Mouse (Mus musculus): ENCODE results near the gene Rpl29. TPM values are rescaled to one million over a fixed set of nuclear protein-coding genes. Genes with fewer than 3 reads are reported as not detected.

Gene Rpl29
- polyA plus RNA-seq, 1 experiment from 2014 or later = 516 TPM

GRCm38 (mm10) chr9:106402607-106403375, 26.5 kb upstream of the Rpl29 start:
- Histone ChIP-seq H3K9me3 (replicated peaks) (no peaks in the 10 kb centered on the region), H3K4me1 (replicated peaks) (peaks cover 61% of the 10 kb centered on the region), H3K9ac (no peak overlapping the region), H3K27ac (replicated peaks) (peak overlapping the region; percentile 66), H3K36me3 (replicated peaks) (no peaks in the 10 kb centered on the region), H3K27me3 (no peaks in the 10 kb centered on the region), H3K4me3 (replicated peaks) (no peak overlapping the region), H3K4me2 (peak overlapping the region; percentile 28; the same call in 1 of the 2 replicates)
- ATAC-seq (ENCODE audit: insufficient read depth) = no peak
- 75% methylated on average over 16 of the region's 16 CpGs for WGBS (ENCODE audit: insufficient replicate concordance)

GRCm38 (mm10) chr9:106405275-106405674, 24.0 kb upstream of the Rpl29 start:
- H3K9me3 ChIP-seq (replicated peaks) = no peaks in the 10 kb centered on the region
- no peak overlapping the region for H3K4me2 ChIP-seq
- no peak overlapping the region for H3K4me3 ChIP-seq (replicated peaks)
- 39% methylated on average over 6 of the region's 6 CpGs for WGBS (ENCODE audit: insufficient replicate concordance)
- H3K27me3 ChIP-seq = no peaks in the 10 kb centered on the region
- no peak overlapping the region for H3K9ac ChIP-seq
- ATAC-seq (ENCODE audit: insufficient read depth) = no peak
- H3K36me3 ChIP-seq (replicated peaks) = no peaks in the 10 kb centered on the region
- no peak overlapping the region for H3K27ac ChIP-seq (replicated peaks)
- H3K4me1 ChIP-seq (replicated peaks) = peaks cover 43% of the 10 kb centered on the region

GRCm38 (mm10) chr9:106406443-106407078, 22.7 kb upstream of the Rpl29 start:
- H3K27ac ChIP-seq (replicated peaks) = no peak overlapping the region
- WGBS (ENCODE audit: insufficient replicate concordance) = 48% methylated on average over 8 of the region's 8 CpGs
- no peak overlapping the region for H3K4me3 ChIP-seq (replicated peaks)
- H3K4me1 ChIP-seq (replicated peaks) = peaks cover 43% of the 10 kb centered on the region
- H3K27me3 ChIP-seq = no peaks in the 10 kb centered on the region
- no peaks in the 10 kb centered on the region for H3K36me3 ChIP-seq (replicated peaks)
- no peak overlapping the region for H3K9ac ChIP-seq
- no peaks in the 10 kb centered on the region for H3K9me3 ChIP-seq (replicated peaks)
- no peak overlapping the region for H3K4me2 ChIP-seq
- ATAC-seq (ENCODE audit: insufficient read depth) = no peak

- Histone ChIP-seq H3K4me3 (replicated peaks) (no peak overlapping the region), H3K4me2 (no peak overlapping the region), H3K27me3 (no peaks in the 10 kb centered on the region), H3K9me3 (replicated peaks) (no peaks in the 10 kb centered on the region), H3K9ac (no peak overlapping the region), H3K36me3 (replicated peaks) (no peaks in the 10 kb centered on the region), H3K27ac (replicated peaks) (no peak overlapping the region), H3K4me1 (replicated peaks) (peaks cover 37% of the 10 kb centered on the region)
- no peak for ATAC-seq (ENCODE audit: insufficient read depth)
- 87% methylated on average over 4 of the region's 4 CpGs for WGBS (ENCODE audit: insufficient replicate concordance)
Measured at GRCm38 (mm10) chr9:106409096-106409495, 20.2 kb upstream of the Rpl29 start.

GRCm38 (mm10) chr9:106410086-106410650, 19.1 kb upstream of the Rpl29 start:
- Histone ChIP-seq H3K36me3 (replicated peaks) (no peaks in the 10 kb centered on the region), H3K27ac (replicated peaks) (no peak overlapping the region), H3K9me3 (replicated peaks) (no peaks in the 10 kb centered on the region), H3K4me3 (replicated peaks) (no peak overlapping the region), H3K9ac (no peak overlapping the region), H3K4me2 (no peak overlapping the region), H3K4me1 (replicated peaks) (peaks cover 37% of the 10 kb centered on the region), H3K27me3 (no peaks in the 10 kb centered on the region)
- WGBS (ENCODE audit: insufficient replicate concordance) = 67% methylated on average over 2 of the region's 2 CpGs
- ATAC-seq (ENCODE audit: insufficient read depth) = no peak

- Histone ChIP-seq H3K9ac (0 out of 2 replicates have a peak overlapping the region, but pooled peaks have one; percentile 42), H3K27ac (replicated peaks) (peak overlapping the region; percentile 77), H3K4me3 (replicated peaks) (peak overlapping the region; percentile 29), H3K27me3 (no peaks in the 10 kb centered on the region), H3K36me3 (replicated peaks) (no peaks in the 10 kb centered on the region), H3K4me1 (replicated peaks) (peaks cover 37% of the 10 kb centered on the region), H3K9me3 (replicated peaks) (no peaks in the 10 kb centered on the region), H3K4me2 (peak overlapping the region; percentile 63)
- ATAC-seq (ENCODE audit: insufficient read depth) = peak; percentile 92
- WGBS (ENCODE audit: insufficient replicate concordance) = 16% methylated on average over 9 of the region's 9 CpGs
Measured at GRCm38 (mm10) chr9:106411091-106411594, 18.1 kb upstream of the Rpl29 start.

GRCm38 (mm10) chr9:106411729-106412128, 17.5 kb upstream of the Rpl29 start:
- peak overlapping the region; percentile 29 for H3K4me3 ChIP-seq (replicated peaks)
- H3K27me3 ChIP-seq = no peaks in the 10 kb centered on the region
- H3K9me3 ChIP-seq (replicated peaks) = no peaks in the 10 kb centered on the region
- WGBS (ENCODE audit: insufficient replicate concordance) = 26% methylated on average over 6 of the region's 6 CpGs
- peak overlapping the region; percentile 42; the same call in 1 of the 2 replicates for H3K9ac ChIP-seq
- peak overlapping the region; percentile 77 for H3K27ac ChIP-seq (replicated peaks)
- H3K4me1 ChIP-seq (replicated peaks) = peaks cover 36% of the 10 kb centered on the region
- H3K4me2 ChIP-seq = peak overlapping the region; percentile 63
- H3K36me3 ChIP-seq (replicated peaks) = no peaks in the 10 kb centered on the region
- peak; percentile 87 for ATAC-seq (ENCODE audit: insufficient read depth)

GRCm38 (mm10) chr9:106412210-106412609, 17.0 kb upstream of the Rpl29 start:
- peaks cover 2% of the 10 kb centered on the region for H3K27me3 ChIP-seq
- no peak for ATAC-seq (ENCODE audit: insufficient read depth)
- no peaks in the 10 kb centered on the region for H3K36me3 ChIP-seq (replicated peaks)
- no peak overlapping the region for H3K9ac ChIP-seq
- H3K4me3 ChIP-seq (replicated peaks) = no peak overlapping the region
- peak overlapping the region; percentile 77 for H3K27ac ChIP-seq (replicated peaks)
- H3K4me1 ChIP-seq (replicated peaks) = peaks cover 34% of the 10 kb centered on the region
- H3K4me2 ChIP-seq = peak overlapping the region; percentile 63
- no peaks in the 10 kb centered on the region for H3K9me3 ChIP-seq (replicated peaks)
- WGBS (ENCODE audit: insufficient replicate concordance) = 75% methylated on average over 3 of the region's 3 CpGs

- Histone ChIP-seq H3K4me1 (replicated peaks) (peaks cover 44% of the 10 kb centered on the region), H3K4me3 (replicated peaks) (no peak overlapping the region), H3K4me2 (no peak overlapping the region), H3K9me3 (replicated peaks) (no peaks in the 10 kb centered on the region), H3K27ac (replicated peaks) (no peak overlapping the region), H3K36me3 (replicated peaks) (no peaks in the 10 kb centered on the region), H3K9ac (no peak overlapping the region), H3K27me3 (peaks cover 15% of the 10 kb centered on the region)
- ATAC-seq (ENCODE audit: insufficient read depth) = no peak
- WGBS (ENCODE audit: insufficient replicate concordance) = 80% methylated on average over 5 of the region's 5 CpGs
Measured at GRCm38 (mm10) chr9:106413606-106414005, 15.6 kb upstream of the Rpl29 start.

- ATAC-seq (ENCODE audit: insufficient read depth) = no peak
- no peaks in the 10 kb centered on the region for H3K36me3 ChIP-seq (replicated peaks)
- WGBS (ENCODE audit: insufficient replicate concordance) = 74% methylated on average over 6 of the region's 6 CpGs
- no peak overlapping the region for H3K27ac ChIP-seq (replicated peaks)
- H3K4me2 ChIP-seq = no peak overlapping the region
- H3K4me1 ChIP-seq (replicated peaks) = peaks cover 33% of the 10 kb centered on the region
- H3K27me3 ChIP-seq = peaks cover 47% of the 10 kb centered on the region
- no peak overlapping the region for H3K4me3 ChIP-seq (replicated peaks)
- no peaks in the 10 kb centered on the region for H3K9me3 ChIP-seq (replicated peaks)
- H3K9ac ChIP-seq = no peak overlapping the region
Measured at GRCm38 (mm10) chr9:106416826-106417225, 12.4 kb upstream of the Rpl29 start.

Measured in liver, embryonic 15.5 days (tissue).